Mouse (Mus musculus): ENCODE measurements at regions not wholly inside any gene's neighbourhood (a gene's known extent, or its start where the extent isn't known, plus 50 kb on each side); places are given as distances from the start of the nearest gene placed in this dataset.
A peak's percentile ranks its signal among the peaks of the same experiment; 100 is the strongest.

DNA sequence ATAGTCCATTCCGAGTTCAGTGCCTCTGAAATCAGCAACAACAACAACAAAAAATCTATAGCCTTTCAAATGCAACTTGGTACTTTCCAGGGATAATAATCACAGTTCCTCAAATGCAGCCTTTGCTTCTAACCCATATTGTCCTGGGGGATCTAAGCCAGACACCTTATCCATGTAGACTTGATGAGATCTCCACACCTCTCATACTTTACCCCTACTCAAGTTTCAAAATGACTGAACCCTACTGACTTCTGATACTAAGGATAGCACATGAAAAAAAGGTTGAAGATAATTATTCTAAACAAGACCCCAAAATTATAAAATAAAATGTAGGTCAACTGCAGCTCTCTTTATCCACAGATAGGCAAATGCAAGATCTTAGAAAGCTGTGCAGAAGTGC lies 101.2 kb downstream of the A730009L09Rik start:
- H3K4me1 ChIP-seq (ENCODE audit: control insufficient read depth, insufficient read depth, insufficient read length) = peaks cover 2% of the 10 kb centered on the region; the same call in 1 of the 2 replicates
- no peak for TF ChIP-seq POLR2A (IDR thresholded peaks at IDR 0.05; ENCODE audit: low read depth, low read length)
- no peaks in the 10 kb centered on the region for H3K27me3 ChIP-seq (ENCODE audit: control insufficient read depth, insufficient read depth, low read length)
- DNase-seq (ENCODE audit: low read depth in 1 of 2, low spot score in 2 of 2) = no peak
- 86% methylated on average over 1 of the region's 1 CpGs for WGBS
- H3K4me3 ChIP-seq (ENCODE audit: extremely low read depth, insufficient read depth, insufficient read length) = no peak overlapping the region
- H3K27ac ChIP-seq (ENCODE audit: insufficient read depth, low read length) = no peak overlapping the region
- H3K36me3 ChIP-seq (ENCODE audit: control insufficient read depth, insufficient read depth, low read length) = no peaks in the 10 kb centered on the region

- Histone ChIP-seq H3K27ac (ENCODE audit: insufficient read depth, low read length) (no peak overlapping the region), H3K27me3 (ENCODE audit: control insufficient read depth, insufficient read depth, low read length) (no peaks in the 10 kb centered on the region), H3K4me1 (ENCODE audit: control insufficient read depth, insufficient read depth, insufficient read length) (peaks cover 4% of the 10 kb centered on the region; the same call in 1 of the 2 replicates), H3K4me3 (ENCODE audit: extremely low read depth, insufficient read depth, insufficient read length) (no peak overlapping the region), H3K36me3 (ENCODE audit: control insufficient read depth, insufficient read depth, low read length) (no peaks in the 10 kb centered on the region)
- WGBS = 93% methylated on average over 2 of the region's 2 CpGs
- no peak for DNase-seq (ENCODE audit: low read depth in 1 of 2, low spot score in 2 of 2)
- TF ChIP-seq POLR2A (IDR thresholded peaks at IDR 0.05; ENCODE audit: low read depth, low read length) = no peak
Measured at GRCm38 (mm10) chr16:84618379-84618778, 103.5 kb downstream of the A730009L09Rik start.

GRCm38 (mm10) chr16:84619876-84620275 lies 105.0 kb downstream of the A730009L09Rik start:
- TF ChIP-seq POLR2A (IDR thresholded peaks at IDR 0.05; ENCODE audit: low read depth, low read length) = no peak
- TF ChIP-seq CTCF (IDR thresholded peaks at IDR 0.05; ENCODE audit: extremely low read depth, insufficient read depth, insufficient read length, insufficient replicate concordance) = no peak
- Histone ChIP-seq H3K4me3 (ENCODE audit: extremely low read depth, insufficient read depth, insufficient read length) (no peak overlapping the region), H3K4me1 (ENCODE audit: control insufficient read depth, insufficient read depth, insufficient read length) (peaks cover 4% of the 10 kb centered on the region; the same call in 1 of the 2 replicates), H3K36me3 (ENCODE audit: control insufficient read depth, insufficient read depth, low read length) (no peaks in the 10 kb centered on the region), H3K27me3 (ENCODE audit: control insufficient read depth, insufficient read depth, low read length) (no peaks in the 10 kb centered on the region), H3K27ac (ENCODE audit: insufficient read depth, low read length) (no peak overlapping the region)
- no peak for DNase-seq (ENCODE audit: low read depth in 1 of 2, low spot score in 2 of 2)
- 90% methylated on average over 2 of the region's 2 CpGs for WGBS

DNA sequence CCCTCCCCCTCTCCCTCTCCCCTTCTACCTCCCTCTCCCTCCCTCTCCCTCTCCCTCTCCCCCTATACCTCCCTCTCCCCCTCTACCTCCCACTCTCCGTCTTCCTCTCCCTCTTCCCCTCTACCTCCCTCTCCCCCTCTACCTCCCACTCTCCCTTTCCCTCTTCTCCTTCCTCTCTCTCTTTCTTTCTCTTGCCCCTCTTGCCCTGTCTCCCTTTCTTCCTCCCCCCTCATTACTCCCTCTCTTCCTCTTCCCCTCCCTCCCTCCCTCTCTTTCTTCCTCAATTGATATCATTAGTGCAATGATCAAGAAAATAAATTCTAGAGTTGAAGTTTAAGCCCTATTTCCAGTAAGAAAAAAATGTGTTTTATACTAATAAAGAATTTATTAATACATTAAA lies 105.9 kb downstream of the A730009L09Rik start:
- no peak for DNase-seq (ENCODE audit: low read depth in 1 of 2, low spot score in 2 of 2)
- no peaks in the 10 kb centered on the region for H3K36me3 ChIP-seq (ENCODE audit: control insufficient read depth, insufficient read depth, low read length)
- peak overlapping the region; percentile 72; the same call in 1 of the 2 replicates for H3K27ac ChIP-seq (ENCODE audit: insufficient read depth, low read length)
- WGBS = no CpG with 5 or more reads among the region's 1 CpGs
- TF ChIP-seq CTCF (IDR thresholded peaks at IDR 0.05; ENCODE audit: extremely low read depth, insufficient read depth, insufficient read length, insufficient replicate concordance) (no peak), POLR2A (IDR thresholded peaks at IDR 0.05; ENCODE audit: low read depth, low read length) (no peak)
- H3K4me3 ChIP-seq (ENCODE audit: extremely low read depth, insufficient read depth, insufficient read length) = peak overlapping the region; percentile 60
- no peaks in the 10 kb centered on the region for H3K27me3 ChIP-seq (ENCODE audit: control insufficient read depth, insufficient read depth, low read length)
- H3K4me1 ChIP-seq (ENCODE audit: control insufficient read depth, insufficient read depth, insufficient read length) = peaks cover 4% of the 10 kb centered on the region; the same call in 1 of the 2 replicates

DNA sequence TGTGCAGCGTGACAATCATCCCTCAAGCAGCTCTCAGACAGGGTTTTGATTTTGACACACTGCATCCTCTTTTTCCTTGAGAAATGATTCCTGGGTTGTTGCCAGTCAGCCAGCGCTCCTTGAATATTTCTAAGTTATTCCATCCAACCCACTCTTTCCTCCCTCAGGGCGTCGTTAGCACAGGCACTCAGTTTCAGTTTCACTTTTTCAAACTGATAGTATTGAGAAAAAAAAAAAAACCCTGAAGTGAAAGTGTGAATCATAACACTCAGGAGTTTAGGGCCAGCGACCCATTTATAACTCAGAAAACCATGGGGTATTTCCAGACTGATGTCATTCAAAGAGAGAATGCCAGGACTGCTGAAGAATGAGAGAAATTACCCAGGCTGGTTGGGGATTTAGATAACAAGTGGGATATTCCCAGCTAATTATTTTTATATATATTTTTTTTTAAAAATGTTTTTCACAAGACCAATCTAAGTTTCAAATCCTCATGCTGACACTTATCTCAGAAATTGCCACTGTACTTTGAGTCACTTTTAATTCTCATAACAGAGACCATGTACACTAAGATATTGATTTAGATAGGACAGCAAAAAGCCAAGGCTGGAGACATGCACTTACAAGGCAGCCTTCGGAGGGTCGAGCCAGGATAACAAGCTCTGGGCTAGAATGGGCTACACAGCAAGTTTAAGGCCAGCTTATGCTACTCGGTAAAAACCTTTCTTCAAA lies 106.5 kb downstream of the A730009L09Rik start:
- Histone ChIP-seq H3K4me3 (ENCODE audit: extremely low read depth, insufficient read depth, insufficient read length) (peak overlapping the region; percentile 60), H3K27me3 (ENCODE audit: control insufficient read depth, insufficient read depth, low read length) (no peaks in the 10 kb centered on the region), H3K4me1 (ENCODE audit: control insufficient read depth, insufficient read depth, insufficient read length) (peaks cover 4% of the 10 kb centered on the region; the same call in 1 of the 2 replicates), H3K36me3 (ENCODE audit: control insufficient read depth, insufficient read depth, low read length) (no peaks in the 10 kb centered on the region), H3K27ac (ENCODE audit: insufficient read depth, low read length) (peak overlapping the region; percentile 72)
- peak; percentile 7 to 59 for DNase-seq (ENCODE audit: low read depth in 1 of 2, low spot score in 2 of 2)
- no peak for TF ChIP-seq CTCF (IDR thresholded peaks at IDR 0.05; ENCODE audit: extremely low read depth, insufficient read depth, insufficient read length, insufficient replicate concordance)
- no peak for TF ChIP-seq POLR2A (IDR thresholded peaks at IDR 0.05; ENCODE audit: low read depth, low read length)
- WGBS = 32% methylated on average over 8 of the region's 8 CpGs

GRCm38 (mm10) chr16:84623346-84624085 lies 108.6 kb downstream of the A730009L09Rik start:
- Histone ChIP-seq H3K4me1 (ENCODE audit: control insufficient read depth, insufficient read depth, insufficient read length) (peaks cover 4% of the 10 kb centered on the region; the same call in 1 of the 2 replicates), H3K27me3 (ENCODE audit: control insufficient read depth, insufficient read depth, low read length) (no peaks in the 10 kb centered on the region), H3K4me3 (ENCODE audit: extremely low read depth, insufficient read depth, insufficient read length) (no peak overlapping the region), H3K27ac (ENCODE audit: insufficient read depth, low read length) (no peak overlapping the region), H3K36me3 (ENCODE audit: control insufficient read depth, insufficient read depth, low read length) (no peaks in the 10 kb centered on the region)
- DNase-seq (ENCODE audit: low read depth in 1 of 2, low spot score in 2 of 2) = no peak
- WGBS = 82% methylated on average over 4 of the region's 4 CpGs
- TF ChIP-seq POLR2A (IDR thresholded peaks at IDR 0.05; ENCODE audit: low read depth, low read length) = no peak
- TF ChIP-seq CTCF (IDR thresholded peaks at IDR 0.05; ENCODE audit: extremely low read depth, insufficient read depth, insufficient read length, insufficient replicate concordance) = no peak
